Mouse (Mus musculus) CH12.LX (cell line): Measurements from ENCODE around the gene Pbld1.

Experiments used
- CTCF ChIP-seq, 2 experiments: IDR thresholded peaks in 1 of 2; conservative IDR thresholded peaks in 1 of 2; 2 replicates each; pipeline ENCODE4 v1.5.1; 2011 to 2012; ENCODE audit warnings: low read depth in 2 of 2, low read length in 2 of 2, improper control_type of control experiment in 1 of 2, inconsistent platforms in 1 of 2, mild to moderate bottlenecking in 1 of 2, moderate library complexity in 1 of 2
- HCFC1 ChIP-seq: IDR thresholded peaks from 2 replicates; pipeline ENCODE4 v1.6.1; 2012; ENCODE audit warnings: low read depth, mild to moderate bottlenecking, inconsistent platforms, low read length, improper control_type of control experiment

- no peak for TF ChIP-seq CTCF (conservative IDR thresholded peaks at IDR 0.05 in 1 of 2, IDR thresholded peaks at IDR 0.05 in 1 of 2; ENCODE audit: low read depth in 2 of 2, low read length in 2 of 2)
- no peak for TF ChIP-seq HCFC1
Observed at GRCm38 (mm10) chr10:63025016-63025415, 34.9 kb upstream of the Pbld1 start.
